Mouse (Mus musculus): ENCODE measurements around the gene Nufip1.
A peak's percentile ranks its signal among the peaks of the same experiment; 100 is the strongest.
"Not testable (repeated sequence)": the region's sequence is repeated elsewhere in the genome, so short reads cannot be mapped to it uniquely, and the experiment has no call there.

Nufip1 gene

DNA sequence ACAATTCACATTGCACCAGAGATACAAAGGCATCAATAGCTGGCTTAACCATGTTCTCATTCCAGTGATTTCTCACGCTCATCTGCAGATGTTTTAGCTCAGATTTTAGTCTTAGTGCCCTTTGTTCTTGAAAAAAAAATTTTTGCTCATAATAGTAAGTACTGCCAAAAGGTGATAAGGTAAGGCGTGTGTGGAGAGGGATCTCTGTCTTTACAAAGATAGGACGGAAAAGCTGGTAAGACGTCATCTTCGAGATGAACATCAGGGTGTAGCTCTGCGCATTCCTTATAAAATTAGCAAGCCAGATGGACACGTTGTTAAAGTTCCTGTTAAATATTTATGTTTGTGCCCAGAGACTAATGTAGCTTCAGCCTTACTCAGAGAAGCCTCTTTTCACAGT lies 35.2 kb downstream of the Nufip1 start:
- DNase-seq: no peak

DNA sequence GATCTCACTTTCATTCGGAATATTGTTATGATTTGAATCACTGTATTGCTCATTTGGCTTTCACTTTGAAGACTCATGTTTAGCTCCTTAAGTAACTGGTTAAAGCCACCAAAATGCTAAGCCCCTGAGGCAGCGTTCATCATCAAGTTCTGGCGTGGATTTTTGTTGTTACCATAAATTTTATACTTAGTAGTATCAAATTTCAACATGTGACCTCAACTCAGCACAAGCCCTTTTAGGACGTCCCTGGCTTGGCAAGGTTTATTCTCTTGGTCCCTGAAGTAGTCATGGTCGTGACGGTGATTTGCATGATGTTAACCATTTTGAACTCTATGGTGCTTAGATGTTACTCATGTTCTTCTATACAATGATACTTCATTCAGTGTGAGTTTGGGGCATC lies 36.4 kb downstream of the Nufip1 start:
- DNase-seq: no peak

DNA sequence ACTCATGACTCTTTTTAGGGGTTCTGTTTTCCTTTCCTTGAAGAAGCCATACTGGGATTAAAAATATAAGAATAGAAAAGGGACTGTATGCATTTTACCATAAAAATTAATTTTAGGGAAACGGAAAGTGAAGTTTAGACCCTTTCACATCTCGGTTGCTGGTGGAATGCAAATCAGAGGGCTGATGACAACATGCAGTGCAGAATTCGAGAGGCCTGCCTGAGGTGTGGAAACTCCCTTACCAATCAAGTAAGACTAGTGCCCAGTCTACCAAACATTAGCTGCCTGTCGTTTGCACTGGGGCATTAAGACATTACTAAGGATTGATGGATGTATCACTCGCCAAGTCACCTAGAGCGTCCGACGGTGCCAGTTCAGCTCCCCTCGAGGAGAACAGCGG lies 37.6 kb downstream of the Nufip1 start:
- no peak for DNase-seq

- DNase-seq: no peak
These were observed 39.0 kb downstream of the Nufip1 start for GRCm38 (mm10) chr14:76149531-76150179.

GRCm38 (mm10) chr14:76150499-76150898 lies 39.8 kb downstream of the Nufip1 start:
- no peak for DNase-seq

DNA sequence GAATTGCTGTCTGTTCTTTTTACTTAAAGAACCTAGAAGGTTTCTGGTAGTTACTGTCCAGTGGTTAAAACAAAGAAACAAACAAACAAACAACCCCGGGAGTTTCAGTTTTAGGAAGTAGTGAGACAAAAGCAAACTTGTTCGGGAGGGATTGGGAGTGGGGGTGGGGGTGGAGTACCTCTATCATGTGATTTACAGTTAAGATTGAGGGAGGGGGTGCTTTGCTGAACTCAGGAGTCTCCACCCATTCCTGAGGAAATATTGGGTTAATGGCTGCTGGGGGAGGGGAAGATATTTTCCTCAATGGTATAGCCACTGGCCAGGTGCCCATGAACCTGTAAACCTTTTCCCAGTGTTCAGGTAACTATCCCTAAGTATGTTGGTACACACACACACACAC lies 40.3 kb downstream of the Nufip1 start:
- no peak for DNase-seq

- DNase-seq: no peak
These were observed 41.1 kb downstream of the Nufip1 start for GRCm38 (mm10) chr14:76151820-76152161.

GRCm38 (mm10) chr14:76152162-76153002 lies 41.7 kb downstream of the Nufip1 start:
- DNase-seq: peak; percentile 94

DNA sequence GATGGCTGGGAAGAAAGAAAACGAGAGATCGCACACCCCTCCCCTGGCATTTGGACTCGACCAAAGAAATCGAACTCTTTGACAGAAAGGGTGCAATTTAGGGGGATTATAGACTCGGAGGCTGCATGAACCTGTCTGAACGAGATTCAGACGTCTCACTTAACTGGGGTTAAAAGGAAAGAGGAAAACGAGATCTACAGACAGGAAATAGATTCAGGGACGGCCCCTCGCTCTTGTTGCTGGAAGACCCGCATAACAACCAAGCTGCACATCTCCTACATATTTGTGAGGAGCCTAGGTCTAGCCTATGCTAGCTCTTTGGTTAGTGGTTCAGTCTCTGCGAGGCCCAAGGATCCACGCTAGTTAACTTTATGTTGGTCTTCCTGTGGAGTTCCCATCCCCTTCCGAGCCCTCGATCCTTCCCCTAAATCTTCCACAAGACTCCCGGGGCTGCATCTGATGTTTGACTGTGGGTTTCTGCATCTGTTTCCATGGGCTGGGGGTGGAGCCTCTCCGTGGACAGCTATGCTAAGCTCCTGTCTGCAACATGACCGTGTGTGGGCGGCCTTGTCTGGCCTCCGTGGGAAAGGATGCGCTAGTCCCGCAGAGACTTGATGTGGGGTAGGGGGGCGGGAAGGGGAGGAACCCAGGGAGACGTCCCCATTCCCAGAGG lies 42.4 kb downstream of the Nufip1 start:
- peak; percentile 12 for DNase-seq

- no peak for DNase-seq
These were observed 43.1 kb downstream of the Nufip1 start for GRCm38 (mm10) chr14:76153828-76154227.

DNA sequence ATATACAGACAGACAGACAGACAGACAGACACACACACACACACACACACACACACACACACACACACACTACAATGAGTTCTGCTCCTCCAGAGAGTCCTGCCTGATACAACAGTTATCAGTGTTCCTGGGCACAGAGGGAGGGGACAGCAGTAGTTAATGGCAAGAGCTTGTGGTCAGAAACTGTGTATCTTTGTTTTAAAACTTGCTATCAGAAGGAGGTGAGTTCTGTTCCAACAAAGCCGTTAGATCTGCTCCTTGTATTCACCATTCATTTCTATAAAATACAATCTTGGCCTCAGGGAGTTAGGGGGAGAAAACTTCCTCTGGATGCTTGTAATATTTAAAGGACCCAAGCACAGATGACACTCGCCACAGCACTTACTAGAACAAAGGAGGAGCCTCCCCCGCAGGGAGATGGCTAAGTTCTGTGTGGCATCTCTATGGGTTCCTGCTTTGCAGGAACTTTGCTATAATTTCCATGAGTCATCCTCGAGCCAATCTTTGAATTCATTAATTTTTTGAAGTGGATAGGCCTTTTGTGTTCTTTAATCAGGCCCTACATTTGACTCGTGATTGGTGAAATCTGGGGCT lies 47.6 kb downstream of the Nufip1 start:
- no peak for DNase-seq

DNA sequence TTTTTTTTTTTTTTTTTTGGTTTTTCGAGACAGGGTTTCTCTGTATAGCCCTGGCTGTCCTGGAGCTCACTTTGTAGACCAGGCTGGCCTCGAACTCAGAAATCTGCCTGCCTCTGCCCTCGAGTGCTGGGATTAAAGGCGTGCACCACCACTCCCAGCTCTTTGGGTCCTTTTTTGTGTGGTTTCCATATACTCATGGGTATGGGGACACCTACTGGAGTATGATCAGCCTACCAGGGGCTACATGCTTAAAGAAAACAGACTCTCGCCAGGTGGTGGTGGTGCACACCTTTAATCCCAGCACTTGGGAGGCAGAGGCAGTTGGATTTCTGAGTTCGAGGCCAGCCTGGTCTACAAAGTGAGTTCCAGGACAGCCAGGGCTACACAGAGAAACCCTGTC lies 49.9 kb downstream of the Nufip1 start:
- DNase-seq: not testable (repeated sequence)

DNA sequence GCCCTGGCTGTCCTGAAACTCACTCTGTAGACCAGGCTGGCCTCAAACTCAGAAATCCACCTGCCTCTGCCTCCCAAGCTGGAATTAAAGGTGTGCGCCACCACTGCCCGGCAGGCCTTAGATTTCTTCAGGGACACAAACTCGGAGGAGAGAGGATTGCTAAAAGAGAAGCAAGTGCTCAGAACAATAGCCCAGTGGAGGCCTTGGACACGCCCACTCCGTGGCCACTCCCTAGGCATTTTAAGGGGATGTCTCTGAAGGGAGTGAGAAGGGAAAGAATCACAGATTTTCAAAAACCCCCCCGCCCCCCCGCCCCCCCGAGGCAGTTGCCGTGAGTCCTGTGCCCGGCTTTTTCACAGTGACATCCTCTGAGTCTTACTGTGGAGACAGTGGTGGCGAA lies 53.5 kb downstream of the Nufip1 start:
- DNase-seq: no peak

GRCm38 (mm10) chr14:76164904-76165755 lies 54.4 kb downstream of the Nufip1 start:
- peak; percentile 36 for DNase-seq

DNA sequence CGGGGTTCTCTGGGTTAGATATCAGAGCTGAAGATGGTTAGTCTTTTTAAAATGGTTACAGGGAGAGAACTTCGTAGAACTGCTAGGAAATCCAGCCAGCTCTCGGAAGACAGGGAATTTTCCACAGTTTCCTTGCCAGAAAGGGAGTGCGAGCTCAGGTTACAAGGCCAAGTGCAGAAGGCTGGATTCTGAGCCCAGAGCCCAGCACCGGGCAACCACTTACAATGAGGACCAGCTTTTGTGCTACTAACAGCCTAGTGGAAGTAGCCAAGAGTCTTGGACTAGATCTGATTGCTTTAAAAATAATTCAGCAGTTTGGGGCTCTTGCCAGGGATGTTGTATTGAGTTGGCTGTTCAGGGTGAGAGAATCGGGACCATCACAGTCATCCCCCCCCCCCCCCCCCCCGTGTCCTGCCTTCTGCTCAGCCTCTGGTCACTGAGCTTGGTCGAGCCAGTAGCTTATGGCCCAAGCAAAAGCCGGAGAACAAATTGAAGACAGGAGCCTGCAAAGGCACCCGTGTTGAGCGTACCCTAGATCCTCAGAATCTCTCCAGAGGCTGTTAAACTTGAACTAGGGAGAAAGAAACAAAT lies 59.3 kb downstream of the Nufip1 start:
- peak; percentile 27 for DNase-seq

DNA sequence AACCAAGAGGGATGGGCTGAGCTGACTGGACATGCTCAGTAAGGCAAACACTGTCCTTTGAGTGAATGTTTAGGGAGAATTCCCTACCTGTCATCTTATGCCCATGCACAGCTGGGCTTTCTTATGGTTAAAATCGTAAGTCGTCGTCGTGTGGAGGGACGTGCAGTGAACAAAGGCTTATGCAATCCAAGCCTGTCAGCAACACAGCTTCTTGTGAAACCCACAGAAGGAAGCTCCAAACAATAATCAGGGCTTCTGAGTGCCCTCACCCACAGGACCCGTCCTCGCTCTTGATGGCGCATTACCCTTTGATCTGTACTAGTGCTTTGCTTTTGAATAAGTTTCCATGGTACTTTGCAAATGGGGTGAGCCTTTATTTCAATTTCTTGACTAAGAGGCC lies 60.6 kb downstream of the Nufip1 start:
- DNase-seq: no peak

GRCm38 (mm10) chr14:76174328-76174727 lies 63.6 kb downstream of the Nufip1 start:
- DNase-seq: no peak

GRCm38 (mm10) chr14:76175808-76176207 lies 65.1 kb downstream of the Nufip1 start:
- no peak for DNase-seq

DNA sequence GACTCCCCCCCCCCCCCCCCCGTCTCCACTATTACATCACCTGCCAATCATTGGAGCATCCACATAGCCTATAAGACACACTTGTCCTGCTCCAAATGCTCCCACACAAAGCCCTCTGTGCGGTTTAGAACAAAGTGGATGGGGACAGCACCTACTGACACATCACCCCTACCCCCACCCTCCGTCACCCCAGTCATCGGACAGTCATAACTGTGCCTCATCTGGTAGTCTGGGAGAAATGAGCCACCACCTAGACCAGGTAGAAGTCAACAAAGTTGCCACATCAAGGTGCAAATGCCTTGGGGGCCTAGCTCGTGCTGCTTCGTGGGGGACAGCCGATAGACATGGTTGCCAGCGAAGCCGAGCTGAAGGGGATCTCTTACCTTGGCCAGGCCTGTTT lies 66.5 kb downstream of the Nufip1 start:
- no peak for DNase-seq

DNA sequence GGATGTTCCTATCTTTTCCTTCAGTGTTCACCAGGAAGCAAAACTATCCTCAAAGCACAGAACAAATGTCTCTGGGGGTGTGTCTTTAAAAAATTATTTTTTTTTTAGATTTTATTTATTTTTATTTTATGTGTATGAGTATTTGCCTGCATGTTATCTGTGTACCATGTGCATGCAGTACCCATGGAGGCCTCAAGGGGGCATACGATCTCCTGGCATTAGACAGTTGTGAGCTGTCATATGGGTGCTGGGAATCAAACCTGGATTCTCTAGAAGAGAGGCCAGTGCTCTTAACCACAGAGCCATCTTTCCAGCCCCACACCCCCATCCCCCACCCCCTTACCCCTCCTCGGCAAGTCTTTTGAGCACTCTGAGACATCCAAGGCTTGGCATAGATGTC lies 67.8 kb downstream of the Nufip1 start:
- no peak for DNase-seq

- peak; percentile 12 for DNase-seq
These were observed 68.7 kb downstream of the Nufip1 start for GRCm38 (mm10) chr14:76179343-76179742.

GRCm38 (mm10) chr14:76185358-76185757 lies 74.7 kb downstream of the Nufip1 start:
- DNase-seq: no peak
